Mouse (Mus musculus): ENCODE measurements around the gene Prdx5. TPM values are rescaled to one million over a fixed set of nuclear protein-coding genes. Genes with fewer than 3 reads are reported as not detected.
"Not testable (repeated sequence)": the region's sequence is repeated elsewhere in the genome, so short reads cannot be mapped to it uniquely, and the experiment has no call there.

Gene Prdx5
- total RNA-seq, 2 experiments from 2014 or later = 354 to 355 TPM

GRCm38 (mm10) chr19:6907811-6908540, 1.9 kb downstream of the Prdx5 start:
- no peak for DNase-seq (ENCODE audit: low spot score in 2 of 2)
- intact Hi-C loops (cut with DNase I) = loop anchor here (5.0 kb wide), 1 partner anchor 51 kb away; the partner anchor contains the start of gene Ccdc88b

- DNase-seq (ENCODE audit: low spot score in 2 of 2) = no peak
- intact Hi-C loops (cut with DNase I) = loop anchor here (5.0 kb wide), 1 partner anchor 50 kb away; the partner anchor contains the start of gene Ccdc88b
Observed at GRCm38 (mm10) chr19:6907094-6907493, 2.8 kb downstream of the Prdx5 start.

- intact Hi-C loops (cut with DNase I) = loop anchor here (5.0 kb wide), 1 partner anchor 49 kb away; the partner anchor contains the start of gene Ccdc88b
Observed at GRCm38 (mm10) chr19:6906199-6906598, 3.7 kb downstream of the Prdx5 start.

GRCm38 (mm10) chr19:6905498-6906159, 4.3 kb downstream of the Prdx5 start:
- DNase-seq (ENCODE audit: low spot score in 2 of 2) = no peak
- intact Hi-C loops (cut with DNase I) = loop anchor here (5.0 kb wide), 1 partner anchor 48 kb away; the partner anchor contains the start of gene Ccdc88b

More at GRCm38 (mm10) chr19:6906199-6906598, 3.7 kb downstream of the Prdx5 start:
- DNase-seq (ENCODE audit: low spot score in 2 of 2) = no peak

GRCm38 (mm10) chr19:6904846-6905245, 5.1 kb downstream of the Prdx5 start:
- intact Hi-C loops (cut with DNase I) = loop anchor here (5.0 kb wide), 1 partner anchor 48 kb away; the partner anchor contains the start of gene Ccdc88b
- no peak for DNase-seq (ENCODE audit: low spot score in 2 of 2)

GRCm38 (mm10) chr19:6903031-6903430, 6.9 kb downstream of the Prdx5 start:
- no peak for DNase-seq (ENCODE audit: low spot score in 2 of 2)
- intact Hi-C loops (cut with DNase I) = no loop called here

GRCm38 (mm10) chr19:6899641-6900040, 10.3 kb downstream of the Prdx5 start:
- intact Hi-C loops (cut with DNase I) = no loop called here

GRCm38 (mm10) chr19:6895608-6896305, 14.1 kb downstream of the Prdx5 start:
- DNase-seq (ENCODE audit: low spot score in 2 of 2); intact Hi-C loops (cut with DNase I): not testable (repeated sequence)

More at GRCm38 (mm10) chr19:6899641-6900040, 10.3 kb downstream of the Prdx5 start:
- DNase-seq (ENCODE audit: low spot score in 2 of 2) = no peak

- intact Hi-C loops (cut with DNase I) = no loop called here
- DNase-seq (ENCODE audit: low spot score in 2 of 2) = no peak
Observed at GRCm38 (mm10) chr19:6893731-6894451, 16.0 kb downstream of the Prdx5 start.

- no peak for DNase-seq (ENCODE audit: low spot score in 2 of 2)
- intact Hi-C loops (cut with DNase I) = no loop called here
Observed at GRCm38 (mm10) chr19:6892512-6892911, 17.4 kb downstream of the Prdx5 start.

GRCm38 (mm10) chr19:6877965-6878364, 31.9 kb downstream of the Prdx5 start:
- intact Hi-C loops (cut with DNase I) = no loop called here
- no peak for DNase-seq (ENCODE audit: low spot score in 2 of 2)

- no peak for DNase-seq (ENCODE audit: low spot score in 2 of 2)
- intact Hi-C loops (cut with DNase I) = no loop called here
Observed at GRCm38 (mm10) chr19:6876799-6877198, 33.1 kb downstream of the Prdx5 start.

- no peak for DNase-seq (ENCODE audit: low spot score in 2 of 2)
- intact Hi-C loops (cut with DNase I) = no loop called here
Observed at GRCm38 (mm10) chr19:6875834-6876233, 34.1 kb downstream of the Prdx5 start.

GRCm38 (mm10) chr19:6874257-6874656, 35.6 kb downstream of the Prdx5 start:
- intact Hi-C loops (cut with DNase I) = no loop called here
- no peak for DNase-seq (ENCODE audit: low spot score in 2 of 2)

GRCm38 (mm10) chr19:6872701-6873100, 37.2 kb downstream of the Prdx5 start:
- no peak for DNase-seq (ENCODE audit: low spot score in 2 of 2)
- intact Hi-C loops (cut with DNase I) = no loop called here

- intact Hi-C loops (cut with DNase I) = no loop called here
Observed at GRCm38 (mm10) chr19:6871574-6872271, 38.2 kb downstream of the Prdx5 start.

GRCm38 (mm10) chr19:6869355-6869754, 40.6 kb downstream of the Prdx5 start:
- intact Hi-C loops (cut with DNase I) = no loop called here
- DNase-seq (ENCODE audit: low spot score in 2 of 2) = peak in 1 of 2 experiments; percentile 43

More at GRCm38 (mm10) chr19:6871574-6872271, 38.2 kb downstream of the Prdx5 start:
- DNase-seq (ENCODE audit: low spot score in 2 of 2) = no peak

- intact Hi-C loops (cut with DNase I) = no loop called here
- DNase-seq (ENCODE audit: low spot score in 2 of 2) = no peak
Observed at GRCm38 (mm10) chr19:6861451-6861850, 48.5 kb downstream of the Prdx5 start.

- no peak for DNase-seq (ENCODE audit: low spot score in 2 of 2)
- intact Hi-C loops (cut with DNase I) = no loop called here
Observed at GRCm38 (mm10) chr19:6860706-6861105, 49.2 kb downstream of the Prdx5 start.
